Mouse (Mus musculus) thymus, adult 2 months (tissue): ENCODE measurements around the gene Ddx46.

Experiments
- CTCF ChIP-seq: fragments of 200-500 bp; IDR thresholded peaks from 2 replicates; pipeline ENCODE4 v1.5.1; 2012; ENCODE audit warnings: mild to moderate bottlenecking, control low read depth, low read length, moderate library complexity, borderline replicate concordance; ENCODE audit not compliant: control insufficient read depth, poor library complexity, insufficient read depth; ENCODE audit errors: extremely low read depth
- POLR2A ChIP-seq: fragments of 200-500 bp; IDR thresholded peaks from 2 replicates; pipeline ENCODE4 v1.6.1; 2012; ENCODE audit warnings: mild to moderate bottlenecking, low read length, control low read depth, moderate library complexity; ENCODE audit not compliant: control insufficient read depth, poor library complexity, insufficient read depth; ENCODE audit errors: extremely low read depth

- TF ChIP-seq POLR2A: no peak
- no peak for TF ChIP-seq CTCF
Observed at GRCm38 (mm10) chr13:55686107-55686633, 51.3 kb downstream of the Ddx46 start.
